Mouse (Mus musculus) cerebellum, adult 9-10 months (tissue): ENCODE data around the gene Eva1c.
A peak's percentile ranks its signal among the peaks of the same experiment; 100 is the strongest.

Experiments
- DNase-seq: peaks from one replicate; pipeline ENCODE4 v3.0.0; 2022

Gene Eva1c

DNA sequence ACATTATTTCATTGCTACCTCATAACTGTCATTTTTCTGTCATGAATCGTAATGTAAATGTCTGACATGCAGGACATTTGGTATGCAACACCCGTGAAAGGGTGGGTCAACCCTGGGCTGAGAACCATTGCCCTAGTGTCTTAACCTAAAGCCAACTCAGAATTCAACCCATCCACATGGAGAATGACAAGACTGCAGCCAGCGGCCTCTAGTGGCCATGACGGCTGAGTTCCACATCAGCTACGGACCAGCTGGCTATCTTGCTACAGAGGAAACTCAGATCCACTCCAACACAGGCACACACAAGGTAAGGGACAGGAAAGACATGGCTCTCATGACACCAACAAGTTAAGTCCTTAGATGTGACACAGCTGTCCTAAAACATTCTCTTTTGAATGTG is 98.9 kb downstream of the Eva1c start:
- DNase-seq, result peak; percentile 59

DNA sequence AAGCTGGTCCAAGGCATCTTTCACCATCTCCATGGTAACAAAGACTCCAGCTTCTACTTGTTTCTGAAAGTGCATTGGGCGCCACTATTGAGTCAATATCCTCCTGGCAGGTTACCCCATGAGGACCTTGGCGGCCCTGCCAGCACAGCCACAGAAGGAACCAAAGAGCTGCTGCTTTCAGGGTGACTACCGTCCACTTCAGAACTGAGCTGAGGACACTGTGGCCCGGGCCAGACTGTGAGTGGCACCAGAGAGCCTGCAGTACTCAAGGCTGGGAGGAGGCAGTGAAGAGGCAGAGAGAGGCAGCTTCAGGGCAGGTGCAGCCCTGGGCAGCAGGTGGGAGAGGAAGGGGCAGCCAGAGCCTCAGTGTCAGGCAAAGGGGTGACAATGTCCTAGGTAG is 100.9 kb downstream of the Eva1c start:
- DNase-seq, result no peak

GRCm38 (mm10) chr16:90933534-90934176 is 107.1 kb downstream of the Eva1c start:
- no peak for DNase-seq

DNA sequence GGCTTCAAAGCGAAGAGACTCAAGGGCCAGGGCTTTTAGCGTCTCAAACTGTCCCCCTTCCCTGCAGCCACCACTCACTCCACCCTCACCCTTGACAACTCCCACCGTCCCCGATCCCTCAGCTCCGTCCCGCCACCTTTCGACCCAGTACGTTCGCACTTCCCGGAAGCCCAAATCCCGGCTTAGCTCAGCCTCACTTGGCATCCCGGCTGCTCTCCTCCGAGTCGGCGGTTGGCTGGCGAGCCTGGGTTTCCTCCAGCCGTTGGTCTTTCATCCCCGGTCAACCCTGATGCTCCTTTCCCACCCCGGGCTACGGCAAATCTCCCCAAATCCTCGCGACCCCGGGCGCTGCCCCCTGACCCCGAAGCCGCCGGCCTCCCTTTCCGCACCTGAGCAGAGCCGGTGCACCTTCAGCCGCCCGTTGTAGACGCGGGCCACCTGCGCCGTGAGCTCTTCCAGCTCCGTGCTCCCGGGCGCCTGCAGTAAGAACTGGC is 107.7 kb downstream of the Eva1c start:
- no peak for DNase-seq

- peak; percentile 91 for DNase-seq
Measured at GRCm38 (mm10) chr16:90934687-90935328, 108.3 kb downstream of the Eva1c start, which contains the start of gene Cfap298. Cfap298 (minus strand) TSS chr16:90935114.

DNA sequence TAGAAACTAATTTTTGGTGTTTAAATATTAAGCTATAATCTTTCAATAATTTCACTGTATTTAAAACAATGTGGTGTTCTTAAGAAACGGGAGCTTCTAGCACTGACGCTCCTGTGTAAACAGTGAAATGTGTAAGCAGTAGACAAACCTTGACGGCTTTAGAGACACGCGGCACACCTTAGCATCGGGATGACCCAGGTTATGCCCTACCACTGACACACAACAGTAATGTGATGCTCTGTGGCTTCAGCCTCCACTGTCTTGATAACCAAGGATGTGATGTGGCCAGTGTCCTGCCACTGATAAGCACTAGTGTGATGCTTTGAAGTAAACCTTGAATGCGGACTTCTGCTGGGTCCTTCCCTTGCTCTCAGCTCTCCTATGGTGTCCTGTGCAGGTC is 114.7 kb downstream of the Eva1c start:
- no peak for DNase-seq

GRCm38 (mm10) chr16:90946977-90947376 is 120.5 kb downstream of the Eva1c start:
- DNase-seq, result no peak

GRCm38 (mm10) chr16:90950354-90950963 is 123.9 kb downstream of the Eva1c start:
- no peak for DNase-seq

DNA sequence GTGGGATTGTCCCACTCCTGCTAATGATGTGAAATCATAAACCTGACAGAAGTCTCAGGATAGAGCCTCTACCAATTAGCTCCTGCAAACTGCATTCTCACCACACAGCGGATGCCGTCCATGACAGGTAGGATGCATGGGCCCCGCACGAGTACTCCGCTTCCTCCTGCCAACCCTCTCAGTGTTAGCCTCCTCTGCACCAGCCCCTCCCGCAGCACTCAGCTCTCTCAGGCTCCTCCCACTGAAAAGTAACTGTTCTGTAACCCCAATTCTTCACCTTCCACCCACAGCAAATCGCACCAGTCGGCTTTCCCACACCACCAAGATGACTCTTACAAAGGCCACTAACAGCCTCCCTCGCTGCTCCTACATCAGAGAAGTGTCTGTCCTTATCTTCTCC is 126.6 kb downstream of the Eva1c start:
- no peak for DNase-seq

- DNase-seq, result no peak
Measured at GRCm38 (mm10) chr16:90953770-90954169, 127.3 kb downstream of the Eva1c start.
